Mouse (Mus musculus) olfactory bulb, adult 2 months (tissue): Measurements from ENCODE around the gene Plekhg5.

Source experiments
- CTCF ChIP-seq: fragments of 200-500 bp; IDR thresholded peaks from 2 replicates; pipeline ENCODE4 v1.5.1; 2012; ENCODE audit warnings: low read depth, mild to moderate bottlenecking, low read length, moderate library complexity; ENCODE audit not compliant: insufficient read depth
- POLR2A ChIP-seq: fragments of 200-500 bp; IDR thresholded peaks from 2 replicates; pipeline ENCODE4 v1.6.1; 2012; ENCODE audit warnings: mild to moderate bottlenecking, low read depth, low read length, moderate library complexity; ENCODE audit not compliant: insufficient read depth

DNA sequence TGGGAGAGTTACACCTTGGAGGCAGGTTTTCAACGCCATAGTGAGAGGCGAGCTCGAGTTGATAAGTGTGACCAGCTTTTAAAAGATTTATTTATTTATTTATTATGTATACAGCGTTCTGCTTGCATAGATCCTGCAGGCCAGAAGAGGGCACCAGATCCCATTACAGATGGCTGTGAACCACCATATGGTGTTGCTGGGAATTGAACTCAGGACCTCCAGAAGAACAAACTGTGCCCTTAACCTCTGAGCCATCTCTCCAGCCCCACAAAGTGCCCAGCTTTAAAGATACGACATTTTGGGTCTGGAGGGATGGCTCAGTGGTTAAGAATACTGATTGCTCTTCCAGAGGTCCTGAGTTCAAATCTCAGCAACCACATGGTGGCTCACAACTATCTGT, 43.2 kb upstream of the Plekhg5 start:
- TF ChIP-seq POLR2A (no peak), CTCF (no peak)
